Mouse (Mus musculus) forebrain, embryonic 16.5 days (tissue): ENCODE data around the gene Prrt3. TPM values are rescaled to one million over a fixed set of nuclear protein-coding genes. Genes with fewer than 3 reads are reported as not detected.

Source experiments
- ATAC-seq: fragments of 200-750 bp; cut with Nextera tagmentation; 2 replicates; pipeline ENCODE4 v1.8.0; 2017; ENCODE audit warnings: mild to moderate bottlenecking, moderate library complexity
- H3K27ac ChIP-seq: fragments of 300-500 bp; sonication (generic); 2 replicates; pipeline ENCODE4 v1.5.1; 2014; ENCODE audit warnings: low read length, control low read depth
- H3K27me3 ChIP-seq: fragments of 300-500 bp; sonication (generic); replicated peaks from 2 replicates; pipeline ENCODE4 v1.6.1; 2014; ENCODE audit warnings: low read length; ENCODE audit not compliant: control insufficient read depth, insufficient read depth
- H3K36me3 ChIP-seq: fragments of 300-500 bp; sonication (generic); 2 replicates; pipeline ENCODE4 v1.6.1; 2014; ENCODE audit not compliant: control insufficient read depth, insufficient read depth
- H3K4me1 ChIP-seq: fragments of 300-500 bp; sonication (generic); replicated peaks from 2 replicates; pipeline ENCODE4 v1.6.1; 2014; ENCODE audit warnings: low read length; ENCODE audit not compliant: control insufficient read depth, insufficient read depth
- H3K4me2 ChIP-seq: fragments of 300-500 bp; sonication (generic); 2 replicates; pipeline ENCODE4 v1.6.1; 2014; ENCODE audit warnings: mild to moderate bottlenecking, low read length, control low read depth
- H3K4me3 ChIP-seq: fragments of 300-500 bp; sonication (generic); replicated peaks from 2 replicates; pipeline ENCODE4 v1.5.1; 2014; ENCODE audit warnings: mild to moderate bottlenecking, low read length, control low read depth
- H3K9ac ChIP-seq: fragments of 300-500 bp; sonication (generic); replicated peaks from 2 replicates; pipeline ENCODE4 v1.6.1; 2014; ENCODE audit warnings: low read depth, low read length, control low read depth
- H3K9me3 ChIP-seq: fragments of 300-500 bp; sonication (generic); 2 replicates; pipeline ENCODE4 v1.6.1; 2016; ENCODE audit warnings: low read length; ENCODE audit not compliant: control insufficient read depth
- WGBS: fragments of 180-500 bp; shearing (Covaris S2); extraction: QIAGEN DNeasy Blood & Tissue Kit; methylation state at CpG from one replicate; pipeline ENCODE4 v1.1.7; 2014; 5-methylcytosine and 5-hydroxymethylcytosine counted together
- polyA plus RNA-seq: library from polyadenylated mRNA; unstranded; fragments of >200 nt; fragmentation: Nextera tagmentation; extraction: Ambion mirVana; gene quantifications from 2 replicates; pipeline ENCODE4 v1.2.1, GENCODE M21; 2015

Prrt3 gene
- polyA plus RNA-seq, 1 experiment from 2014 or later = 8.5 TPM

GRCm38 (mm10) chr6:113517434-113518080 is 15.8 kb upstream of the Prrt3 start:
- no peak for ATAC-seq
- Histone ChIP-seq H3K9me3 (no peaks in the 10 kb centered on the region), H3K4me3 (no peak overlapping the region), H3K4me2 (no peak overlapping the region), H3K9ac (no peak overlapping the region), H3K27ac (no peak overlapping the region), H3K27me3 (no peaks in the 10 kb centered on the region), H3K4me1 (no peaks in the 10 kb centered on the region), H3K36me3 (peaks cover 68% of the 10 kb centered on the region)
- 96% methylated on average over 8 of the region's 8 CpGs for WGBS

- Histone ChIP-seq H3K4me2 (no peak overlapping the region), H3K9me3 (no peaks in the 10 kb centered on the region), H3K27ac (no peak overlapping the region), H3K9ac (no peak overlapping the region), H3K4me1 (no peaks in the 10 kb centered on the region), H3K36me3 (peaks cover 59% of the 10 kb centered on the region), H3K4me3 (no peak overlapping the region), H3K27me3 (no peaks in the 10 kb centered on the region)
- 95% methylated on average over 3 of the region's 3 CpGs for WGBS
- ATAC-seq = no peak
Measured at GRCm38 (mm10) chr6:113514600-113514999, 12.9 kb upstream of the Prrt3 start.

GRCm38 (mm10) chr6:113513944-113514343 is 12.2 kb upstream of the Prrt3 start:
- Histone ChIP-seq H3K27ac (no peak overlapping the region), H3K4me3 (no peak overlapping the region), H3K36me3 (peaks cover 53% of the 10 kb centered on the region), H3K9ac (no peak overlapping the region), H3K4me2 (no peak overlapping the region), H3K9me3 (no peaks in the 10 kb centered on the region), H3K4me1 (no peaks in the 10 kb centered on the region), H3K27me3 (no peaks in the 10 kb centered on the region)
- 93% methylated on average over 6 of the region's 6 CpGs for WGBS
- ATAC-seq = no peak

GRCm38 (mm10) chr6:113508947-113509280 is 7.2 kb upstream of the Prrt3 start:
- WGBS = 42% methylated on average over 5 of the region's 5 CpGs
- H3K9ac ChIP-seq = no peak overlapping the region
- no peak overlapping the region for H3K27ac ChIP-seq
- H3K4me1 ChIP-seq = no peaks in the 10 kb centered on the region
- H3K4me2 ChIP-seq = no peak overlapping the region
- no peak overlapping the region for H3K4me3 ChIP-seq
- no peaks in the 10 kb centered on the region for H3K27me3 ChIP-seq
- no peaks in the 10 kb centered on the region for H3K9me3 ChIP-seq
- peaks cover 7% of the 10 kb centered on the region for H3K36me3 ChIP-seq
- no peak for ATAC-seq

GRCm38 (mm10) chr6:113508272-113508946 is 6.7 kb upstream of the Prrt3 start:
- Histone ChIP-seq H3K4me2 (no peak overlapping the region), H3K27me3 (no peaks in the 10 kb centered on the region), H3K27ac (no peak overlapping the region), H3K9me3 (no peaks in the 10 kb centered on the region), H3K4me3 (no peak overlapping the region), H3K9ac (no peak overlapping the region), H3K36me3 (peaks cover 2% of the 10 kb centered on the region; the same call in 1 of the 2 replicates), H3K4me1 (no peaks in the 10 kb centered on the region)
- WGBS = 60% methylated on average over 7 of the region's 7 CpGs
- no peak for ATAC-seq

- H3K4me3 ChIP-seq = no peak overlapping the region
- no peak overlapping the region for H3K4me2 ChIP-seq
- no peak overlapping the region for H3K9ac ChIP-seq
- no peaks in the 10 kb centered on the region for H3K9me3 ChIP-seq
- no peak overlapping the region for H3K27ac ChIP-seq
- no peaks in the 10 kb centered on the region for H3K27me3 ChIP-seq
- no peaks in the 10 kb centered on the region for H3K4me1 ChIP-seq
- ATAC-seq = no peak
- no peaks in the 10 kb centered on the region for H3K36me3 ChIP-seq
Measured at GRCm38 (mm10) chr6:113507130-113507529, 5.4 kb upstream of the Prrt3 start.

- Histone ChIP-seq H3K27ac (no peak overlapping the region), H3K4me2 (no peak overlapping the region), H3K4me3 (no peak overlapping the region), H3K9ac (no peak overlapping the region), H3K27me3 (no peaks in the 10 kb centered on the region), H3K9me3 (no peaks in the 10 kb centered on the region), H3K4me1 (peaks cover 10% of the 10 kb centered on the region; the same call in 1 of the 2 replicates), H3K36me3 (no peaks in the 10 kb centered on the region)
- ATAC-seq = no peak
- WGBS = 83% methylated on average over 1 of the region's 1 CpGs
Measured at GRCm38 (mm10) chr6:113505689-113506088, 4.0 kb upstream of the Prrt3 start.

GRCm38 (mm10) chr6:113502801-113503200 is 1.1 kb upstream of the Prrt3 start:
- Histone ChIP-seq H3K4me3 (no peak overlapping the region), H3K4me2 (no peak overlapping the region), H3K27ac (no peak overlapping the region), H3K9me3 (no peaks in the 10 kb centered on the region), H3K27me3 (no peaks in the 10 kb centered on the region), H3K36me3 (no peaks in the 10 kb centered on the region), H3K4me1 (peaks cover 11% of the 10 kb centered on the region; the same call in 1 of the 2 replicates), H3K9ac (no peak overlapping the region)
- 25% methylated on average over 2 of the region's 2 CpGs for WGBS
- ATAC-seq = no peak

- no peak overlapping the region for H3K4me3 ChIP-seq
- 84% methylated on average over 6 of the region's 6 CpGs for WGBS
Measured at GRCm38 (mm10) chr6:113499346-113499745, 2.4 kb downstream of the Prrt3 start.

More at GRCm38 (mm10) chr6:113499346-113499745, 2.4 kb downstream of the Prrt3 start:
- H3K4me2 ChIP-seq = no peak overlapping the region
- H3K27me3 ChIP-seq = 0 out of 2 replicates have a peak, but pooled peaks cover 2% of the 10 kb centered on the region
- H3K36me3 ChIP-seq = no peaks in the 10 kb centered on the region
- H3K27ac ChIP-seq = no peak overlapping the region
- H3K9me3 ChIP-seq = no peaks in the 10 kb centered on the region
- H3K9ac ChIP-seq = no peak overlapping the region
- H3K4me1 ChIP-seq = peaks cover 17% of the 10 kb centered on the region
- ATAC-seq = no peak
